Mouse (Mus musculus): ENCODE data around the gene Kmt5a.

Gene Kmt5a

GRCm38 (mm10) chr5:124439447-124440093 is at the start of gene Kmt5a:
Gene Kmt5a (plus strand): TSS chr5:124439930.
- DNase-seq (ENCODE audit: extremely low spot score, low read depth, low spot score) = peak; percentile 87

- DNase-seq (ENCODE audit: extremely low spot score, low read depth, low spot score) = no peak
Measured at GRCm38 (mm10) chr5:124392412-124392811, 47.3 kb upstream of the Kmt5a start.

- no peak for DNase-seq (ENCODE audit: extremely low spot score, low read depth, low spot score)
Measured at GRCm38 (mm10) chr5:124393726-124394125, 46.0 kb upstream of the Kmt5a start.

GRCm38 (mm10) chr5:124410808-124411207 is 28.9 kb upstream of the Kmt5a start:
- no peak for DNase-seq (ENCODE audit: extremely low spot score, low read depth, low spot score)

GRCm38 (mm10) chr5:124412163-124412562 is 27.6 kb upstream of the Kmt5a start:
- no peak for DNase-seq (ENCODE audit: extremely low spot score, low read depth, low spot score)

- no peak for DNase-seq (ENCODE audit: extremely low spot score, low read depth, low spot score)
Measured at GRCm38 (mm10) chr5:124418903-124419302, 20.8 kb upstream of the Kmt5a start.

- no peak for DNase-seq (ENCODE audit: extremely low spot score, low read depth, low spot score)
Measured at GRCm38 (mm10) chr5:124421786-124422185, 17.9 kb upstream of the Kmt5a start.

- DNase-seq (ENCODE audit: extremely low spot score, low read depth, low spot score) = no peak
Measured at GRCm38 (mm10) chr5:124424200-124424722, 15.5 kb upstream of the Kmt5a start.

- no peak for DNase-seq (ENCODE audit: extremely low spot score, low read depth, low spot score)
Measured at GRCm38 (mm10) chr5:124424723-124425411, 14.9 kb upstream of the Kmt5a start.

- peak; percentile 81 for DNase-seq (ENCODE audit: extremely low spot score, low read depth, low spot score)
Measured at GRCm38 (mm10) chr5:124425412-124426259, 14.1 kb upstream of the Kmt5a start, which contains the start of gene Sbno1. Gene Sbno1 (minus strand): TSS chr5:124426001.

GRCm38 (mm10) chr5:124426475-124427071 is 13.2 kb upstream of the Kmt5a start:
- DNase-seq (ENCODE audit: extremely low spot score, low read depth, low spot score) = no peak

- peak; percentile 20 for DNase-seq (ENCODE audit: extremely low spot score, low read depth, low spot score)
Measured at GRCm38 (mm10) chr5:124432398-124433012, 7.2 kb upstream of the Kmt5a start.

GRCm38 (mm10) chr5:124433048-124433447 is 6.7 kb upstream of the Kmt5a start:
- no peak for DNase-seq (ENCODE audit: extremely low spot score, low read depth, low spot score)

- no peak for DNase-seq (ENCODE audit: extremely low spot score, low read depth, low spot score)
Measured at GRCm38 (mm10) chr5:124438229-124438628, 1.5 kb upstream of the Kmt5a start.

- DNase-seq (ENCODE audit: extremely low spot score, low read depth, low spot score) = no peak
Measured at GRCm38 (mm10) chr5:124438746-124439145, 984 bp upstream of the Kmt5a start.

GRCm38 (mm10) chr5:124440094-124440701 is 468 bp downstream of the Kmt5a start:
- DNase-seq (ENCODE audit: extremely low spot score, low read depth, low spot score) = peak; percentile 50

GRCm38 (mm10) chr5:124442628-124443027 is 2.9 kb downstream of the Kmt5a start:
- no peak for DNase-seq (ENCODE audit: extremely low spot score, low read depth, low spot score)

GRCm38 (mm10) chr5:124444208-124444607 is 4.5 kb downstream of the Kmt5a start:
- no peak for DNase-seq (ENCODE audit: extremely low spot score, low read depth, low spot score)

- no peak for DNase-seq (ENCODE audit: extremely low spot score, low read depth, low spot score)
Measured at GRCm38 (mm10) chr5:124444661-124445561, 5.2 kb downstream of the Kmt5a start.

Measured in hindlimb bud, embryonic 11.5 days (tissue).